Mouse (Mus musculus): ENCODE results near the gene Hs2st1.

- TF ChIP-seq CTCF (IDR thresholded peaks at IDR 0.05; ENCODE audit: borderline replicate concordance, extremely low read depth, insufficient read depth, insufficient read length) (no peak), POLR2A (IDR thresholded peaks at IDR 0.05; ENCODE audit: borderline replicate concordance, extremely low read depth, insufficient read depth, insufficient read length, poor library complexity, severe bottlenecking) (no peak)
These were observed 8.9 kb upstream of the Hs2st1 start for GRCm38 (mm10) chr3:144578921-144579320.

Measured in brain, embryonic 14.5 days (tissue).